Mouse (Mus musculus) ovary, postnatal 36 days (tissue): ENCODE measurements around the gene Arcn1.

Experiments
- DNase-seq: peaks from one replicate; pipeline ENCODE4 v3.0.0; 2022; ENCODE audit warnings: low spot score, mixed read lengths

The Arcn1 gene

GRCm38 (mm10) chr9:44719632-44720357, 47.9 kb downstream of the Arcn1 start:
- no peak for DNase-seq

- no peak for DNase-seq
Observed at GRCm38 (mm10) chr9:44718937-44719631, 48.6 kb downstream of the Arcn1 start.

GRCm38 (mm10) chr9:44717822-44718242, 49.8 kb downstream of the Arcn1 start:
- DNase-seq, result peak; percentile 45

- DNase-seq, result no peak
Observed at GRCm38 (mm10) chr9:44716997-44717821, 50.4 kb downstream of the Arcn1 start.

- DNase-seq, result no peak
Observed at GRCm38 (mm10) chr9:44715705-44716362, 51.8 kb downstream of the Arcn1 start.

GRCm38 (mm10) chr9:44715109-44715508, 52.5 kb downstream of the Arcn1 start:
- no peak for DNase-seq

- no peak for DNase-seq
Observed at GRCm38 (mm10) chr9:44713574-44713973, 54.1 kb downstream of the Arcn1 start.

- no peak for DNase-seq
Observed at GRCm38 (mm10) chr9:44713080-44713479, 54.6 kb downstream of the Arcn1 start.

GRCm38 (mm10) chr9:44711602-44712001, 56.0 kb downstream of the Arcn1 start:
- DNase-seq, result no peak

GRCm38 (mm10) chr9:44710213-44710612, 57.4 kb downstream of the Arcn1 start:
- no peak for DNase-seq

- no peak for DNase-seq
Observed at GRCm38 (mm10) chr9:44709600-44709999, 58.0 kb downstream of the Arcn1 start.

GRCm38 (mm10) chr9:44708925-44709324, 58.7 kb downstream of the Arcn1 start:
- peak; percentile 51 for DNase-seq

- DNase-seq, result peak; percentile 89
Observed at GRCm38 (mm10) chr9:44708429-44708765, 59.2 kb downstream of the Arcn1 start.

- DNase-seq, result no peak
Observed at GRCm38 (mm10) chr9:44707749-44708428, 59.8 kb downstream of the Arcn1 start.

GRCm38 (mm10) chr9:44699730-44700129, 67.9 kb downstream of the Arcn1 start:
- DNase-seq, result no peak

GRCm38 (mm10) chr9:44699196-44699595, 68.4 kb downstream of the Arcn1 start:
- DNase-seq, result no peak

- no peak for DNase-seq
Observed at GRCm38 (mm10) chr9:44697866-44698265, 69.8 kb downstream of the Arcn1 start.

- no peak for DNase-seq
Observed at GRCm38 (mm10) chr9:44693071-44693470, 74.6 kb downstream of the Arcn1 start.

GRCm38 (mm10) chr9:44691671-44692520, 75.7 kb downstream of the Arcn1 start:
- peak; percentile 49 for DNase-seq
